Mouse (Mus musculus) liver (tissue): ENCODE results near the gene Slc16a5.

Experiments
- DNase-seq: peaks from one replicate; pipeline ENCODE4 v3.0.0-alpha.2; 2020; ENCODE audit warnings: mixed read lengths

Slc16a5 gene

DNA sequence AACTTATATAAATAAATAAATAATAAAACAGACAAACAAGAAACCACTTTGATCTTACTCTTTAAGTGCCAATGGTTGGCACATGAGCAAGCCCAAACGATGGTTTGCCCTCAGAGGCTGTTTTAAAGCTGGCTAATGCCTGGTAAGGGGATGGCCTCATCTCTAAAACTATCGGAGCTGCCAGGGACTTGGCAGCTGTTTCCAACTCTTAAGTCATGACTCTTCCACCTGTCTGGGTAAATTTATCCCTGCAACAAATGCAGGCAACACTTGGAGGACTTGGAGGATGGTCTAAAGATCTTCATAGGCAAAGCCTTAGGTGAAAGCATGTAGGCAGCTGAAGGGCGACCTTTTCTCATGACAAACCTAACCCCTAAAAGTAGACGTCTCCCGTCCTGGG lies 54.7 kb downstream of the Slc16a5 start:
- no peak for DNase-seq

DNA sequence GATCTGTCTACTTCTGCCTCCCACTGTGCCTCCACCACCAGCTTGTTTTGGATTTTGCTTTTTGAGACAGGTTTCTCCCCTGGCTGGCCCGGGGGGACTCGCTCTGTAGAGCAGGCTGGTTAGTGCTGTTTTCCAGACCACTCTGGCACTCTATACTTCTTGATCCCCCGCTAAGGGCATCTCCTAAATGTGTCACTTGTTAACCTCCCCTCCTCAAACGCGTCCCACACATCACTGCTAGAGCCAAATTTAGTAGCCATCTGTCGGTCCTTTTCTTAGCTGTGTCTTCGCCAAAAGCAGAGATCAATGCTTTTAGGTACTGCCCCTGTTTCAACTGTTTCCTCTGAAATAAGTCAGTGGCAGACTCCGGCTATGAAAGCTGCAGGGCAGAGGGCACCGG lies 56.4 kb downstream of the Slc16a5 start:
- DNase-seq: no peak

DNA sequence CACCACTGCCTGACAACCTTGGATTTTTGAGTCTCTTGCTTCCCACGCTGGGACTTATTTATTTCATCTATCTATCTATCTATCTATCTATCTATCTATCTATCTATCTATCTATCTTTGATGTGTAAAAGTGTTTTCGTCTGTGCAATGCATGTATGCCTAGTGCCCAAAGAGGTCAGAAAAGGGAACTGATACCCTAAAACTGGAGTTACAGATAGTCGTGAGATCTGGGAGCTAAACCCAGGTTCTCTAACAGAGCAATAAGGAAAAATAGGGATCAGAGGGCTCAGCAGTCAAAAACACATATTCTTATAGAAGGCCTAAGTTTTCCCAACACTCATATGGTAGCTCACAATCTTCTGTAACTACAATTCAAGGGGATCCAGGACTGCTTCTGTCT lies 57.3 kb downstream of the Slc16a5 start:
- DNase-seq: no peak

DNA sequence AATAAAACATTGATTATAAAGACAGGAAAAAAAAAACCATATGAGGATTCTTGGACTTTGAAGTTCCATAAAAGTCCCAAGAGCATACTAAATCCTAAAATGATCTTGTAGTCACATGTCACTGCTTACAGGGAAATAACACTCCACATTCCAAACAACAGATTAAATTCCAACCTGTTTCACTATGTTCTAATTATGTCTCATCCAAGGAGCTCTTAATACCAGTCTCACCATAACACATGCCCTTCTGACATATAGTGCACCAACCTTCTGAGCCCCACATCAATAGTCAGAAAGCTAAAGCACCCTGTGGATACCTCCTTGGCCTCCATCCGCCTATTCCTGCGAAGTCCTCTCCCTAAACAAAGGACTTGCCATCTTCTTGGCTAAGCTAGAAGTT lies 57.9 kb downstream of the Slc16a5 start:
- DNase-seq: no peak

DNA sequence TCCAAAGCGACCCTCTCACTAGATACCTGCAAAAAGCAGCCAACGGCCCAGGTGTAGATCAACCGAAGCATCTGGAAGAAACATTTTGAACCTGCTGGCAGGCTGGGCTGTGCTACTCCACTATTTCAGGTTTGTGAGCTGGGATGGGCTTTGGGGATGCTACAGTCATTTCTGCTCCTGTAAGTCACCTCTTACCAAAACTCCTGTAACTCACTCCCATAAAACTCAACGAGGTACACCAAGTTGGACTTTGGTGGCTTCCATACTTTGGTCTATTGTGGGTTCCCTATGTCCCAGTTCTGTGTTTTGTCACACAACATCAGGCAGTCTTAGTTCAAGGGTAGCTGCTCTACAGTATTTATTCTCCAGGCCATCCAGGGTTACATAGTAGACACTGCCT lies 58.8 kb downstream of the Slc16a5 start:
- DNase-seq: no peak

DNA sequence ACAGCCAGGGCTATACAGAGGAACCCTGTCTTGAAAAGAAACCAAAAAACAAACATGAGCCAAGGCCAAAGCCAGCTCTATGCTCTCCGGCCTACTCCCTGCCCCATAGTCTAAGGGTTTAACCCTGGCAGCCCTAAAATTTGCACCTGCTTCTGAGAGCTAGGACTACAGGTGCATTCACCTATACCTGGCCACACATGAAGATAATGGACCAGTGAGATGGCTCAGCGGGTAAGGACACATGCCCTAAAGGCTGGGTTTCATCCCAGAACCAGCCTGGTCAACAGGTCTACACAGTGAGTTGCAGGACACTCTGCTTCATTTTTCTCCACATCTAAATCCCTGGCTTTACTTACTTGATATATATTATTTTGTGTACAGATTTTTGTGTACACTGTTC lies 60.0 kb downstream of the Slc16a5 start:
- no peak for DNase-seq

DNA sequence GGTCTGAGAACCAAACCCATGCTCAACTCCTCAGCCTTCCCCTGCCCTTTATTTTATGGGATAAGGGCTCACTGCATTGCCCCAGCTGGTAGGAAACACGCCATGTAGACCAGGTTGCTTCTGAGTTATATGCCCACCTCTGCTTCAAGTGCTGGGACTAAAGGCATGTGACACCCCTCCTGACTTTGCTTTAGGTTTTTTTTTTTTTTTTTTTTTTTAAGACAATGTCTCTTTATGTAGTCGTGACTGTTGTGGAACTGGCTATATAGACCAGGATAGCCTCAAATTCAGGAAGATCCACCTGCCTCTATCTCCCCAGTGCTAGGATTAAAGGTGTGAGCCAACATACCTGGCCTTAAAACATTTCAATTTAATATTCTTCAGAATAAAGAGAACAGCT lies 60.4 kb downstream of the Slc16a5 start:
- DNase-seq: no peak
